Mouse (Mus musculus) midbrain, embryonic 15.5 days (tissue): ENCODE data around the gene Asb1. TPM values are rescaled to one million over a fixed set of nuclear protein-coding genes. Genes with fewer than 3 reads are reported as not detected.

ENCODE experiments used
- ATAC-seq: fragments of 200-750 bp; cut with Nextera tagmentation; replicated peaks from 2 replicates; pipeline ENCODE4 v1.8.0; 2017; ENCODE audit warnings: moderate TSS enrichment
- H3K27ac ChIP-seq: fragments of 300-500 bp; sonication (generic); 2 replicates; pipeline ENCODE4 v1.5.1; 2015; ENCODE audit warnings: mild to moderate bottlenecking, inconsistent platforms
- H3K27me3 ChIP-seq: fragments of 300-500 bp; sonication (generic); replicated peaks from 2 replicates; pipeline ENCODE4 v1.6.1; 2015; ENCODE audit warnings: inconsistent platforms
- H3K36me3 ChIP-seq: fragments of 300-500 bp; sonication (generic); replicated peaks from 2 replicates; pipeline ENCODE4 v1.6.1; 2015; ENCODE audit warnings: inconsistent platforms
- H3K4me1 ChIP-seq: fragments of 300-500 bp; sonication (generic); 2 replicates; pipeline ENCODE4 v1.6.1; 2015; ENCODE audit warnings: inconsistent platforms
- H3K4me2 ChIP-seq: fragments of 300-500 bp; sonication (generic); 2 replicates; pipeline ENCODE4 v1.6.1; 2015; ENCODE audit warnings: inconsistent platforms, mild to moderate bottlenecking, moderate library complexity
- H3K4me3 ChIP-seq: fragments of 300-500 bp; sonication (generic); 2 replicates; pipeline ENCODE4 v1.5.1; 2015; ENCODE audit warnings: mild to moderate bottlenecking, inconsistent platforms
- H3K9ac ChIP-seq: fragments of 300-500 bp; sonication (generic); 2 replicates; pipeline ENCODE4 v1.6.1; 2015; ENCODE audit warnings: mild to moderate bottlenecking, inconsistent platforms
- H3K9me3 ChIP-seq: fragments of 300-500 bp; sonication (generic); 2 replicates; pipeline ENCODE4 v1.6.1; 2016; ENCODE audit warnings: inconsistent platforms
- WGBS: fragments of 180-500 bp; shearing (Covaris S2); methylation state at CpG from one replicate; pipeline ENCODE4 v1.1.7; 2015; ENCODE audit warnings: mixed read lengths; 5-methylcytosine and 5-hydroxymethylcytosine counted together
- polyA plus RNA-seq: library from polyadenylated mRNA; unstranded; fragments of >200 nt; fragmentation: Nextera tagmentation; extraction: Ambion mirVana; gene quantifications from 2 replicates; pipeline ENCODE4 v1.2.1, GENCODE M21; 2015

The Asb1 gene
- polyA plus RNA-seq, 1 experiment from 2014 or later, result 11.8 TPM

DNA sequence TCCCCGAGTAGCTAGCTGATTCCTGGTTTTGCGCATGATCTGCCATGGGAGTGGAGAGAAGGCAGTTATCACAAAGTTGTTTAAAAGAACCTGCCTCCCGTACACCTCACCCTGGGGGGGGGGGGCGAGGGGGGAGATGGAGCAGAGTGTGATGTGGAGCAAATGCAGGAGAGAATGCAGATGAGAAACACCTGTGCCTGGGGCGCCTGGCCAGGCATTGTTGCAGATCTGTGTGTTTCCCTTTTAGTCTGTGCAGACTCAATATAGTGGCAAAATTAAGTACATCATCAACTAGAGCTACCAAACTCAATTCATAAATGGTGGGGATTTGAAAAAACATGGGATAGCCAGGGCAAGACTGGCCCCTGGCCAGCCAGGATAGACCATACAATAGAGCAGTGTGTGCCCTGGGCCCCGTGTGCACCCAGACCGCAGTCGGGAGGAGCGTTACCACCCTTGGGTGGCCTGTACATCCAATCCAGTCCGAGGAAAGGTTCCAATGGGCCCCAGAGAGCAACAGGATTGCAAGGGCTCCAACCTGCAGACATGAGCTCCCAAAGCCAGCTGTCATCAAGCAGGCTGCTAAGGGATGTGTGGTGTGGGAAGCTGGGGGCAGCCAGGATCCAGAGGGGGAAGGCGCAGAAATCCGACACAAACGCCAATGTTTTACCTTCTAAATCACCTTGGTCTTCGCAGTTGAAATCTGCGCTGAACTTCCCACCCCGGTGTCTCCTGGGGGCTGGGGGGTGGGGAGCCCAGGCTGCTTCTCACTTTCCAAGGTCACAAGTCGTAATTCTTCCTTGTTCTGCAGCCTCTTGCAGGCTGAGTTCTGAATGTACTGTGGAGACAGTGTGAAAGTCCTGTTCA, 44.9 kb downstream of the Asb1 start:
- ATAC-seq, result no peak
- H3K4me2 ChIP-seq, result no peak overlapping the region
- no peak overlapping the region for H3K27ac ChIP-seq
- H3K36me3 ChIP-seq, result no peaks in the 10 kb centered on the region
- no peak overlapping the region for H3K4me3 ChIP-seq
- H3K4me1 ChIP-seq, result no peaks in the 10 kb centered on the region
- no peaks in the 10 kb centered on the region for H3K27me3 ChIP-seq
- no peak overlapping the region for H3K9ac ChIP-seq
- WGBS, result 84% methylated on average over 17 of the region's 17 CpGs
- no peaks in the 10 kb centered on the region for H3K9me3 ChIP-seq

DNA sequence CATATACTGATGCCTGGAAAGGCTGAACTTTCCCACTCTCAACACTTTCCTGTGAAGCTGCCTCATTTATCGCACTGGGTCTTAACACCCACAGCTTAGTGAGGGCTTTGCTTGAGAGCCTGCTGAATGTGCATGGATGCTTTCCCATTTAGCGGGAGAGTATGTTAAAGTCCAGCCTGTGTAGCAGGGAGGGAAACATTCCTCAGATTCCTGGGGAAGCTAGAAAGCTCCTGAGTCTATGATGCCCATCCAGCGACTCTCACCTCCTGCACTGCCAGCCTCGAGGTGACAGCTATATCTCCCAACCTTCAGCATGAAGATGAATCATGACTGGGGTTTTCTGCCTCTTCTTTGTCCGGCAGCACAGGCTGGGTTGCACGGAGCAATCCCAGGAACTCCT, 49.4 kb downstream of the Asb1 start:
- Histone ChIP-seq H3K4me3 (no peak overlapping the region), H3K4me2 (no peak overlapping the region), H3K9ac (no peak overlapping the region), H3K9me3 (no peaks in the 10 kb centered on the region), H3K27ac (no peak overlapping the region), H3K36me3 (no peaks in the 10 kb centered on the region), H3K27me3 (no peaks in the 10 kb centered on the region), H3K4me1 (no peaks in the 10 kb centered on the region)
- ATAC-seq, result no peak
- WGBS, result 73% methylated on average over 6 of the region's 6 CpGs

DNA sequence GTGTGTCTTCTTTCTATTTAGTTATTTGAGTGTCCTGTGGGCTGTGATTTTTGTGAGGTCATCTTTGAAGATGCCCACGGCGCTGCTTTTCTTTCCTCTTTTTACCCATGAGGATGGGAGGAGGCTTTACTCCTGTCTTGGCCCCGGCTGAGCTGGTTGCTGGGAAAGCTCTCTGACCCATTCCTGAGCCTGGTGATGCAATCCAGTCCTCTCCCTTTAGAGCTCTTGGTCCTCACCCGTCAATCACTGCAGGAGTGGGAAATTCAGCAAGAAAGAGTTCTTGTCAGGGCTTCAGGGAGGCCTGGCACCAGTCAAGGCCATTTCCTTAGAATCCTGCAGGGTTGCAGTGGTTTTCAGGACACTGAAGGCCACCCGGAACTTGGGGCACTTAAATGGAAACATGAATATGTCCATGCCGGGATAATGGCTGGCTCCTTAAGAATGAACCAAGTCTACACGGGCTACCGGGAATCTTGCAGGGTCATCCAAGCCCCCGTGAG, 55.2 kb downstream of the Asb1 start:
- ATAC-seq, result no peak
- no peaks in the 10 kb centered on the region for H3K9me3 ChIP-seq
- WGBS, result 87% methylated on average over 9 of the region's 9 CpGs

DNA sequence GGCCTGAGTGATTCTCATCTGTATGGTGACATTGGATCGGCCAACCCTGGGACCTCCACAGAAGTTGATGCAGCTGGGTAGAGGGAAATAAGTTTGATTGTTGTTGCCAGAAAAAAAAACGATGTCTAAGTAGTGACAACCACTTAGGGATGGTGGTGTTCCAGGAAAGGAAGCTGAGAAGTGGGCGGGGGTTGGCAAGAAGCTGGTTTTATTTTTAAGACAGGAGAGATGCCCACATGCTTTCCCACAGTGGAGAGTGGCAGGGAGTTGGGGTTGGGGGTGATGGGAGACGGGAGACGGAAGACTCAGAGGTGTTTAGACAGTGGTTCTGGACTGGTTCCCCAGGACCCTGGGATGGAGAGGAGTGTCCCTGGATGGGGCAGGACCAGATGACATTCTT, 57.3 kb downstream of the Asb1 start:
- H3K4me1 ChIP-seq, result peaks cover 6% of the 10 kb centered on the region; the same call in 1 of the 2 replicates
- no peak overlapping the region for H3K9ac ChIP-seq
- WGBS, result 93% methylated on average over 5 of the region's 5 CpGs
- H3K36me3 ChIP-seq, result no peaks in the 10 kb centered on the region
- H3K4me2 ChIP-seq, result no peak overlapping the region
- H3K27me3 ChIP-seq, result no peaks in the 10 kb centered on the region
- no peak for ATAC-seq
- H3K9me3 ChIP-seq, result no peaks in the 10 kb centered on the region
- no peak overlapping the region for H3K4me3 ChIP-seq
- H3K27ac ChIP-seq, result no peak overlapping the region

More for the DNA sequence above, 55.2 kb downstream of the Asb1 start:
- Histone ChIP-seq H3K4me2 (no peak overlapping the region), H3K36me3 (no peaks in the 10 kb centered on the region), H3K27ac (no peak overlapping the region), H3K27me3 (no peaks in the 10 kb centered on the region), H3K9ac (no peak overlapping the region), H3K4me1 (0 out of 2 replicates have a peak, but pooled peaks cover 3% of the 10 kb centered on the region), H3K4me3 (no peak overlapping the region)

DNA sequence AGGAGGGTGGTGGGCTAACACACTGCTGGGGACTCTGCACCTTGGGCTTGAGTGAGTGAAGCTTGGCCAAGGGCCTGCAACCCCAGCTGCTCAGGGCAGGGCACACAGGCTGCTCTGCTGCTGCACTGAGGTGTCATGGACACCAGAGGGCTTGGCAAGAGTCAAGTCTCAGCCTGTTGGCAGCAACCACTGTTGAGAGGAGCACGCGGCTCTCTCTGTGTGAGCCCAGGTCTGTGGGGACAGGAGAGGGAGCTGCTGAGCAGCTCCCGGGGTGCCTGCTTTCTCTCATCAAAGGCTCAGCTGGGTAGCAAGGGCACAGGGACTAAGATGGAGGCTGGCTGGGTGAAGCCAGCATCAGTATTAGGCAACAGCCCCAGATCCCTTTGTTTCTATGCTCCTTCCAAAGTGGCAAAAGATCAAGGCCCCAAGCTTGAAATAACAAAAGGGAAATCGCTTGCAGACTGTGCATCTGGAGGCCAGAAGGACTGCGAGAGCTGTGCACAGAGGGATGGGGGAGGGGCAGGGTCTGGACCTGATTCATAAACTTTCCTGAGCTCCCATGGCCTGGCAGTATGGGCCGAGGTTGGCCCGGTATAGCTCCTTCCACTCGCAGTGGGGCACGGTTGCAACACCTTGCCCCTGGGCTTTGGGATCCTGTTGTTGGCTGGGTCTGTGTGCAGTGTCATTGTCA, 60.5 kb downstream of the Asb1 start:
- peak; percentile 84 for ATAC-seq
- H3K4me3 ChIP-seq, result no peak overlapping the region
- H3K9ac ChIP-seq, result no peak overlapping the region
- H3K27ac ChIP-seq, result no peak overlapping the region
- H3K4me2 ChIP-seq, result no peak overlapping the region
- no peaks in the 10 kb centered on the region for H3K27me3 ChIP-seq
- WGBS, result 29% methylated on average over 9 of the region's 9 CpGs
- no peaks in the 10 kb centered on the region for H3K36me3 ChIP-seq
- peaks cover 9% of the 10 kb centered on the region for H3K4me1 ChIP-seq
- no peaks in the 10 kb centered on the region for H3K9me3 ChIP-seq

DNA sequence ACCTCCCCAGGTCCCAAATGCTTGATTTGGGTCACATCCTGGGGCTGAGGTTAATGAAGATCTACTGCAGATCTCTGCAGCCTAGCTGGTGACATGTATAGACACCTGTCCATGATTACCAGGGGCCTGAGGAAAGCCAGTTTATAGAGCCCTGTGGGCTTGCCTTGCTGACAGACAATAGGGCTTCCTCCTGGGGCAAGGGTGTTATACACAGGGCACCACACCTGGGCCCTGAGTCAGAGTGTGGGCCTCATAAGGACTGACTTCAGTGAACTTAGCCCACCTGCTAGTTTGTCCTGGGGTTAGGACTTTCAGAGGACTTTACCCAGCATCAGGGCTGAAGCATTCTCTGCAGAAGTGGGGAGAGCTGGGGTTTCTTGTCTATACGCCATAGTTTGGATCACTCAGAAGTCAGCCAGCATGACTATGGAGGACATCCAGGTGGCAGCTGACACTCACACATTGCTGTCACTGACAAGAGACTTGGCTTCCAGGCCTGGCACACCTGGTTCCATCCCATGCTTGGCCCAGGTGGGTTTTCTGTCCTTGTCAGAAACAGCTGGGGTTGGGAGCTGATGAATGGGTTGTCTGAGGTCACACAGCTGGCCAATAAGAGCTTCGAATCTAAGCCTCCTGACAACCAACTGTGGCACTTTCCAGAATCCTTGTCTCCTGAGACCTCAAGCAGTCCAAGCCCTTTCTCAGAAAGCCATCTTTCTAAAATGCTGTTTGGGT, 61.2 kb downstream of the Asb1 start:
- Histone ChIP-seq H3K27ac (no peak overlapping the region), H3K4me3 (no peak overlapping the region), H3K9ac (no peak overlapping the region), H3K4me1 (peaks cover 15% of the 10 kb centered on the region), H3K4me2 (no peak overlapping the region), H3K36me3 (no peaks in the 10 kb centered on the region), H3K9me3 (no peaks in the 10 kb centered on the region), H3K27me3 (no peaks in the 10 kb centered on the region)
- no peak for ATAC-seq
- 91% methylated on average over 2 of the region's 2 CpGs for WGBS

DNA sequence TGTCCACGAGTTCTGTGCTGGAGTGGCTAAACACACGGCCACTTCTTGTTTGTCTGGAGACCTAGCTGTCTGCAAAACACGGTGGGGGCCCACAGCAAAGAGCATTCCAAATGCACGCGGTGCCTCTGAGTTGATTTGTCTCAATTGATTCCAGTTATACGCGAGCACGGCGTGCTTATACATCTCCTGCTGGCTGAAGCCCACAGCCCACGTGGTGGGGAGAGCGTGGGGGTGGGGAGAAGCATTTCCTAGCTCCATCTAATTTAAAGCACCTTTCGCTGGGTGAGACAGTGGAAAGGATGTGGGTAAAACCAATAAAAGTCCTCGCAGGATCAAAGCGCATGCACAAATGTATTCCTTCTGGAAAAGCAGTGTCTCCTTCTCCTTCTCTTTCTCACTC, 65.3 kb downstream of the Asb1 start:
- no peaks in the 10 kb centered on the region for H3K27me3 ChIP-seq
- no peak overlapping the region for H3K4me3 ChIP-seq
- no peak overlapping the region for H3K9ac ChIP-seq
- no peak for ATAC-seq
- H3K27ac ChIP-seq, result no peak overlapping the region
- WGBS, result 51% methylated on average over 14 of the region's 14 CpGs
- no peaks in the 10 kb centered on the region for H3K9me3 ChIP-seq
- no peak overlapping the region for H3K4me2 ChIP-seq
- peaks cover 11% of the 10 kb centered on the region for H3K4me1 ChIP-seq
- H3K36me3 ChIP-seq, result no peaks in the 10 kb centered on the region

DNA sequence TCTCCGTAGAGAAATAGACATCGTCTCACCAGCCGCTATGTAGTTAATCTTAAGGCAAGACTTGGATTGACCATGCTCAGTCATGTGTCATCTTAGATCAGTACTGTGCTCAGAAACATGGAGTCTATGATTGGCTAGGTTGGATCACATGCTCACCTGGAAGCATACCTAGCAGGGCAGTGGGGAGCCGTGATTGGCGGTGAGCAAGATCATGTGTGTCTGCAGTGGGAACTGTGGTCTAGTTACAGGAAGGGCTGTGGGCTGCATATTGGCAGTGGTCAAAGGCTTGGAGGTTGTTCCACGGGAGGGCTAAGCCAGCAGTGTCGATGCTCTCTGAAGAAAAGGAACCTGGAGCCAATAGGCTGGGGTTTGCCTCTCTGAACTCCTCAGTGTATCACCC, 66.4 kb downstream of the Asb1 start:
- no peak overlapping the region for H3K27ac ChIP-seq
- H3K36me3 ChIP-seq, result no peaks in the 10 kb centered on the region
- 93% methylated on average over 7 of the region's 7 CpGs for WGBS
- H3K27me3 ChIP-seq, result no peaks in the 10 kb centered on the region
- no peak overlapping the region for H3K4me3 ChIP-seq
- H3K9me3 ChIP-seq, result no peaks in the 10 kb centered on the region
- H3K9ac ChIP-seq, result no peak overlapping the region
- no peak overlapping the region for H3K4me2 ChIP-seq
- ATAC-seq, result no peak
- H3K4me1 ChIP-seq, result peaks cover 9% of the 10 kb centered on the region; the same call in 1 of the 2 replicates

DNA sequence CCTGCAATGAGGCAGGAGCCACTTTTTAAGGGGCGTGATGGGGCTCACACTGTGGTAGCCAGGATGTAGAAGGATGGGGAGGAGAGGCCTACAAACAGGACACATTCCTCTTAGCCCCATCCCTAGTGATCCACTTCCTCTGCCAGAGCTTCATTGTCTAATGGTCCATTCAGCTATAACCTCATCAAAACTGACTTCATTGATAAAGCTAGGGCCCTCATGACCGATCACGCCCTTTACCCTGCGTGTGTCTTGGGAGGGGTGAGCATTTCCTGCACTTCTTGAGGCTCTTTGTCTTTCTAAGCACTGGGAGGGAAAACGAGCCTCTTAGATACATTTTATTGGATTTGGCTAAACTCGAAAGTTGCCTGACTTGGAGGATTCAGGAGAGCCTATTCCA, 66.8 kb downstream of the Asb1 start:
- Histone ChIP-seq H3K4me2 (no peak overlapping the region), H3K27me3 (no peaks in the 10 kb centered on the region), H3K9ac (no peak overlapping the region), H3K9me3 (no peaks in the 10 kb centered on the region), H3K27ac (no peak overlapping the region), H3K4me1 (peaks cover 9% of the 10 kb centered on the region; the same call in 1 of the 2 replicates), H3K36me3 (no peaks in the 10 kb centered on the region), H3K4me3 (no peak overlapping the region)
- WGBS, result 83% methylated on average over 6 of the region's 6 CpGs
- no peak for ATAC-seq

Other genes with a start within 250 kb of the Asb1 start
- gene Scly, start 242.2 kb upstream of the Asb1 start, polyA plus RNA-seq, result 12.6 and 12.7 TPM in 2 replicates
- gene Espnl, start 218.5 kb upstream of the Asb1 start, polyA plus RNA-seq, result 0.08 and 0.13 TPM in 2 replicates
- gene Klhl30, start 189.5 kb upstream of the Asb1 start, polyA plus RNA-seq, result 0.09 and 0.10 TPM in 2 replicates
- 0.27 and 0.56 TPM in 2 replicates for gene Erfe, start 174.1 kb upstream of the Asb1 start, polyA plus RNA-seq
- gene Ilkap, start 141.7 kb upstream of the Asb1 start, polyA plus RNA-seq, result 150 and 152 TPM in 2 replicates
- 192 and 212 TPM in 2 replicates for gene Hes6, start 126.5 kb upstream of the Asb1 start, polyA plus RNA-seq
- 5.1 and 5.3 TPM in 2 replicates for gene Per2, start 81.2 kb upstream of the Asb1 start, polyA plus RNA-seq
- gene Traf3ip1, start 45.9 kb upstream of the Asb1 start, polyA plus RNA-seq, result 11.4 and 12.1 TPM in 2 replicates